Mouse (Mus musculus) heart, adult 11 months (tissue): ENCODE measurements at regions not wholly inside any gene's neighbourhood (a gene's known extent, or its start where the extent isn't known, plus 50 kb on each side); places are given as distances from the start of the nearest gene placed in this dataset.

Experiments
- DNase-seq: peaks from one replicate; pipeline ENCODE4 v3.0.0; 2022

DNA sequence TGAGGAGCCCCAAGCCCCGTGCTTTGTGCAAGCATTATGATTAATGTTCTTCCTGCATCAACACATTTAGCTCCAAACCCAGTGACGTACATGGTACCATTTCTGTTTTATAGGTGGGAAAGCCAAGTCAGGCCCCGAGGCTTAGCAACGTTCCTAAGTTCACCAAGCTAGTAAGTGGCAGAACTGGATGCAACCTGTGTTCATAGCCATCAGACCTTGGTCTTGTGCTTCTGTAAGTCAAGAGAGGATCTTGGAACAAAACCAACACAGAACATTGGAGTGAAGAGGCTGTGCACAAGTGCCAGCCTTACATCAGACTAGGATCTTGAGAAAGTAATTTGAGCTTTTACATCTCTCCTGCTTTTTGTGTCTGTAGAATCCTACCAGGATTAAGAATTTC lies 71.3 kb downstream of the Cdc7 start:
- no peak for DNase-seq

DNA sequence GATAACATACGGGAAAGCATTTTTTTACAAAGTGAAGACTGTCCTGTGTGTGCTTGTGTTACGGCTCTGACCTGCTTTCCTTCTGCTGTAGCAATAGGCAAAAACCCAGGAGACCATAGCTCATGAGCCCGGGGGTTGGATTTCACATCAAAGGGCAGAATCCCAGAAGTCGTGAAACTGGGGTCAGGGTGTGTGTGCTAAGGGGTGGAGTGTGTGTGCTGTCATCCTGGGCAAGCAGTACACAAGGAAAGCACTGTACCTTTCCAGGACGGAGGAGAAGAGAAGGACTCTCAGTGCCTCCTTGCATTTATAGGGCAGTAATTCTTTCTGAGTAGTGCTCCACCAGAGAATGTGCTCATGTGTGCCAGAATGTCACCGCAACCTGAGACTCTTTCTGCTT lies 71.7 kb downstream of the Cdc7 start:
- DNase-seq: no peak

DNA sequence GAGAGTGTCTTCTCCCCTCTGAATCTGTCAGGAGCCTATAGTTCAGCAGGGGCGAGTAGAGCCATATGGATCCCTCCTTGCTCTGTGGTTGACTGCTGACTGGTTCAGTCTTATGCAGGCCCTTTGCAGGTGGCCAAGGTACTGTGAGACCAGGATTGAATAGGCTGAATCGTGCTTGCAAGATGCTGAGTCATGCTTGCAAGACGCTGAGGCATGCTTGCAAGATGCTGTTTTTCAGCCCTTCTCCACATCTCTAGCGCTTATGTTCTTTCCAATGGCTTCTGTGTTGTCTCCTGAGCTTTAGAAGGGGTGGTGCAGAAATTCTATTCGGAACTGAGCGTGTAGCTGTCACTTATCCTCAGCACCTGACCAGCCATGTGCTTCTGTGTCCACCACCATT lies 72.4 kb downstream of the Cdc7 start:
- DNase-seq: no peak

GRCm38 (mm10) chr5:107037087-107037486 lies 73.0 kb downstream of the Cdc7 start:
- no peak for DNase-seq

- no peak for DNase-seq
Observed at GRCm38 (mm10) chr5:107039340-107039739, 75.2 kb downstream of the Cdc7 start.

GRCm38 (mm10) chr5:107039956-107040355 lies 75.8 kb downstream of the Cdc7 start:
- no peak for DNase-seq

GRCm38 (mm10) chr5:107040489-107040888 lies 76.4 kb downstream of the Cdc7 start:
- DNase-seq: no peak

- no peak for DNase-seq
Observed at GRCm38 (mm10) chr5:107045163-107045562, 81.0 kb downstream of the Cdc7 start.

- DNase-seq: peak; percentile 95
Observed at GRCm38 (mm10) chr5:107046501-107046931, 82.4 kb downstream of the Cdc7 start.

DNA sequence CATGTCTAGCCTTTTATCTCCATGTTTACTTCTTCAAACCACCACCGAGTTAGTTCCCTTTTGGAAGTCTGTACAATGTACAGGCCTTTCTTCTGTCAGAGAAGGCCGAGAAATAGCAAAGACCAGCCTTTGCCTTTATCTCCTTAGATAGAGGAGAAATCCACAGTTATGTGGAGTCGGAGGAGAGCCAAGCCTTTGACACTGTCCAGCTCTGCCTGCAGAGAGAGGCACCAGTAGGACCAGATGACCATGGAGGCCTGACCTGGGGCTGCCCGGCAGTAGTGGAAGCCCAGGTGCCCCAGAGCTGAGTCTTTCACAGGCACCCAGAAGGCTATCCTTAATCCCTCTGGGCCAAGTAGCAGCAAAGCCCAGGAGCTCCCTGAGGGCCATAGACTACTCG lies 84.5 kb downstream of the Cdc7 start:
- DNase-seq: peak; percentile 95

DNA sequence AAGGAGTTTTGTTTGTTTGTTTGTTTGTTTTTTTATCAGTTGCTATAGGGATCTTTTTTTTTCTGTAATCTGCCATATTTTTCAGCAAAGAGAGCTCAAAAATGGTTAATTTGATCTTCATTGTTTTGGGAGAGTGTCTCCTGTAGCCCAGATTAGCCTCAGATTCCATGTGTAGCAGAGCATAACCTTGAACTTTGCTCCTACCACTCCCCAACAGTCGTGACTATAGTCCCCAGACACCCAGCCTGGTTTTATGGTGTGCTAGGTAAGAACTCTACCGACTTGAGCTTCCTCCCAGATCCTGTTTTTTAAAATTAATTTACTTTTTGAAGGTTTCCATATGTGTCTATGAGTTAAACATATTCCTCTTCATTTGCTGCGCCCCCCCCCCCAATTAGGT lies 86.0 kb downstream of the Cdc7 start:
- no peak for DNase-seq

DNA sequence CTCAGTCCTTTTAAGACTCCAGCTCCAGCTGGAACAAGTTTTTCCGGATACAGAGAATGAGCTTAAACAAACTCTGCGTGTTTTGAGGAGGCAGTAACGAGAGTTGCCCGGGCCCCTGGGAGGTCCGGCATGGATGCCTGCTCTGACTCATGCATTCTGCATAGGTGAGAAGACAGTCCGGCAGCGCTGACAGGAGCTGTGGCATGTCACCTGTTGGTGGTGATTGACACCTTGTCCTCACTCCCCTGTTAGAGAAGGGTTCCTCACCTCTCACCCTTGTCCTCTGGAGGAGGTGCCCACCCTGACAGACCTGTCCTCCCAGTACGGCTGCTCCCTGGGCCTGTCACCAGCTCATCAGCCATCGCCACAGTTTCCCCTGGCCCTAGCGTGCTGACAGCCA lies 87.7 kb downstream of the Cdc7 start:
- DNase-seq: no peak

DNA sequence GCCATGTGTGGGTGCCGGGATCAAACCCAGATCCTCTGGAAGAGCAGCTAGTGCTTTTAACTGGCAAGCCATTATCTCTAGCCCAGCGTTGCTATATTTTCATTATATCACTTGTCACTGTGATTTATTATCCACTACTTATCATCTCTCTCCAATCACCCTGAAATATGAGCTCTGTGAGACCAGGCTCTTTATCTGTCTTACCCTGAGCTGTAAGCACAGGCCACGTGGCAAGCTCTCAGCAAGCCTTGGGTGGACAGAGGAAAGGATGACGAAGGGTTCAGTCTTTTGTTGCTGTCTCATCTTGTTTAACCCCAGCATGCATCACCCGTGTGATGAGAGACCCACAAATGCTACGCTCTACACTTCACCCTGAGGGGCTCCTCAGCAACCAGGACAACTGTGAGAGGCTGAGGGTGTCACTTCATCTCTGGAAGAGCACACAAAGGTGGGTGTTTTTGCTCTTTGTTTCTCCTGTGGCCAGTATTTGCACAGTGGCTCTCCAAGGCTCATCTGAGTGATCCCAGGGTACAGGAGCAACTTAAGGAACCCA lies 90.9 kb downstream of the Cdc7 start:
- DNase-seq: no peak

DNA sequence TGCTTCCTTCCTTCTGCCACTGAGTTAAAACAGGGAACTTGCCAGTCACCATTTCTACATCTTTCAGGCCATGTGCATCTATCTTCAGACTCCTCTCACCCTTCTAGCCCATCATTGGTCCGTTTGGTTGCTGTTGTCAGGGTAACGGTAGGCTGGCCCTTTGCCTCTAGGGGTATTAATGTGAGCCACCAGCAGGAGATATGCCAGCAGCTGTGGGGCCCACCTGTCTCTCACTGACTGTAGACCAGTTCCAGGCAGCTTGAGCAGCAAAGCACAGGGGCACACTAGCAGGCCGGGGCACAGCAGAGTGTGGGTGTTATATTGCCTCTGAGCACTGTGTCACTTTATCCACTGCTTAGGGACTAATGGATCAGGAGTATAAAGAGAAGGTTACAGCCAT lies 91.3 kb downstream of the Cdc7 start:
- no peak for DNase-seq
